Mouse (Mus musculus) right cerebral cortex, postnatal 14 days (tissue): ENCODE results near the gene Nudt4.

Experiments used
- DNase-seq: peaks from one replicate; pipeline ENCODE4 v3.0.0; 2022

The Nudt4 gene

GRCm38 (mm10) chr10:95535399-95536221, 28.3 kb downstream of the Nudt4 start:
- no peak for DNase-seq

GRCm38 (mm10) chr10:95533382-95533781, 30.6 kb downstream of the Nudt4 start:
- DNase-seq, result no peak

GRCm38 (mm10) chr10:95532916-95533315, 31.0 kb downstream of the Nudt4 start:
- no peak for DNase-seq

GRCm38 (mm10) chr10:95530551-95531121, 33.3 kb downstream of the Nudt4 start:
- DNase-seq, result no peak

- DNase-seq, result no peak
Measured at GRCm38 (mm10) chr10:95526495-95527122, 37.3 kb downstream of the Nudt4 start.

GRCm38 (mm10) chr10:95525871-95526270, 38.1 kb downstream of the Nudt4 start:
- no peak for DNase-seq

- no peak for DNase-seq
Measured at GRCm38 (mm10) chr10:95525037-95525675, 38.8 kb downstream of the Nudt4 start.

- no peak for DNase-seq
Measured at GRCm38 (mm10) chr10:95517656-95518055, 46.3 kb downstream of the Nudt4 start.

GRCm38 (mm10) chr10:95515293-95515931, 48.5 kb downstream of the Nudt4 start:
- DNase-seq, result peak; percentile 51

- DNase-seq, result peak; percentile 98
Measured at GRCm38 (mm10) chr10:95514656-95515292, 49.2 kb downstream of the Nudt4 start, which contains the start of gene Ube2n. TSS of gene Ube2n (plus strand) at chr10:95515145.

- DNase-seq, result no peak
Measured at GRCm38 (mm10) chr10:95513768-95514556, 50.0 kb downstream of the Nudt4 start.

GRCm38 (mm10) chr10:95512635-95513034, 51.3 kb downstream of the Nudt4 start:
- DNase-seq, result no peak

- no peak for DNase-seq
Measured at GRCm38 (mm10) chr10:95509263-95509662, 54.7 kb downstream of the Nudt4 start.

GRCm38 (mm10) chr10:95508793-95509192, 55.2 kb downstream of the Nudt4 start:
- no peak for DNase-seq

GRCm38 (mm10) chr10:95508126-95508525, 55.8 kb downstream of the Nudt4 start:
- no peak for DNase-seq

GRCm38 (mm10) chr10:95504341-95504740, 59.6 kb downstream of the Nudt4 start:
- DNase-seq, result no peak

GRCm38 (mm10) chr10:95503443-95504235, 60.3 kb downstream of the Nudt4 start:
- DNase-seq, result no peak

GRCm38 (mm10) chr10:95501463-95502081, 62.4 kb downstream of the Nudt4 start, which contains the start of gene Mrpl42:
TSS of gene Mrpl42 (minus strand) at chr10:95501940.
- DNase-seq, result peak; percentile 82

GRCm38 (mm10) chr10:95501033-95501432, 62.9 kb downstream of the Nudt4 start:
- no peak for DNase-seq
